Mouse (Mus musculus): ENCODE data around the gene Zfp9.
A peak's percentile ranks its signal among the peaks of the same experiment; 100 is the strongest.

Zfp9 gene

DNA sequence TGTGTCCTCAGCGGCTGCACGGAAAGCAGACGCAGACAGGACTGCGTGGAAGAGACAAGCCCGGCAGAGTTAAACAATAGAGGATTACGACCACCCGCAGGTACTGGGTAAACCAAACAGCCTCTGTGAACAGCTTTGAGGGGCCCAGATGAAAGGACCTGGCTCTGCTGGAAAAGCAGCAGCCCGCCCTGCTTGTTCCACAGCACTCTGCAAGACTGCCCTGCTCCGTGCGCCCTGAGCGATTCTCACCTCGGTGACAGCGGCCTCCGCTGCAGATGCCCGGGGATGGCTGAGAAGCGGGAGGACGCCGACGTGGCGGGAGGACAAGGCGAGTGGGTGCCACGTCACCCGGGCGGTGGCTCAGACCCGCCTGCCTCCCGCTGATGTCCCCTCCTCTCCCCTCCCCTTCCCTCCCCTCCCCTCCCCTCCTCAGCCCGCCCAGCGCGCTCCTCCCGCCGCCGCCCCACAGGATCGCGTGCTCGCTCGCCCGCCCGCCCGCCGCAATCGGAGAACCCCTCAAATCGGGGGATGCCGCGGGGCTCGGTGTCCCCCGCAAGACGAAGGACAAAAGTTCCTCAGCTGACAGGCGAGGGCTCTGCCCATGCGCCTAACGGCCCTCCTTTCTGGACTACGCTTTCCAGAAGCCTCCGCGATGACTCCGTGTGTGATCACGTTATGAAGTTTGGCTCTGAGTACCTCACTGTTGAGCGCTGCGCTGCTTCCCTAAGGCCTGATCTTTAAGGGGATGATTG is at the start of gene Zfp9:
Gene Zfp9 (minus strand): TSS at position 364 of the 752 bp plus-strand sequence.
- DNase-seq = peak; percentile 78 to 88

DNA sequence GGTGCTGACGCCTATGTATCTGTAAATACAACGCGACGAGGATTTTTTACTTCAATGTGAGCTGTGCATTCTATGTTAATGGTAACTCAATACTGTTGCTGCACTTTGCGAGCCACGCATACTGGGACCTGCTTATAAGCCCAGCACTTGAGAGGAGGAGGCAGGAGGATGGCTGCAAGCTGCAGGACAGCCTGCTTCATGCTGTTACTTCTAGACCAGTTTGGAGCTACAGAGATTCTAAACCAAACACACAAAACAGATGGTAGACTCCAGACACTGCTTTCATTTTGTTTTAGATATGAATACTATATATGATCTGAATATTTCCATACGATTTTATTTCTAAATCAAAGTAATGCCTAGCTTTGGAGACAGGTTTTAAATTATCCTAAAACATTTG is 41.5 kb upstream of the Zfp9 start:
- DNase-seq = no peak

DNA sequence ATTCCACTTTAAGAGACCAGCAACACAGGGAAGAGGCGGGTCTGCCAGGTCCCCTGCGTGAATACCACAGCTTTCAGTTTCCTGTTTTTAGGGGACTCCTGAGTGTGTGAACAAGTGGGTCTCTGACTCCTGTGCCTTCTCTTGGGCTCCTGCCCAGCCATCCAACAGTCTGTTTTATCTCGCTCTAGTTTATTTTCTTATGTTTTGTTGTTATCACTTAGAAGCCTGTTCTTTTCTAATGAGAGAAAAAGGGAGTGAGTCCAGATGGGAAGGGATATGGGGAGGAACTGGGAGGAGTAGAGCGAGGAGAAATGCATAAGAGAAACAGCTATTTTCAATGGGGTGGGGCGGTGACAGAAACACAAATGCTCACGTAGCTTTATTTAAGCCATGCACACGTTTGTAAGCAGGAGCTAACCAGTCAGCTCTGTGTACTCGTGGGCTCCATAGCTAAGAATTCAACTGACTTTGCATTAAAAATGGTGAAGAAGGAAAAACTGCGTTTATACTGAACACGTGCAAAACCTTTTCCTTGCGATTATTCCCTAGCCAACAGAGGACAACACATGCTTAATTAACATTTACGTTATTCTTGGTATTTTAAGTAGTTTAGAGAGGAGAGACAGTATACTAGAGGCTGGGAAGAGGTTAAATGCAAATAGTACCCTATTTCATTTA is 34.4 kb upstream of the Zfp9 start:
- DNase-seq = no peak

DNA sequence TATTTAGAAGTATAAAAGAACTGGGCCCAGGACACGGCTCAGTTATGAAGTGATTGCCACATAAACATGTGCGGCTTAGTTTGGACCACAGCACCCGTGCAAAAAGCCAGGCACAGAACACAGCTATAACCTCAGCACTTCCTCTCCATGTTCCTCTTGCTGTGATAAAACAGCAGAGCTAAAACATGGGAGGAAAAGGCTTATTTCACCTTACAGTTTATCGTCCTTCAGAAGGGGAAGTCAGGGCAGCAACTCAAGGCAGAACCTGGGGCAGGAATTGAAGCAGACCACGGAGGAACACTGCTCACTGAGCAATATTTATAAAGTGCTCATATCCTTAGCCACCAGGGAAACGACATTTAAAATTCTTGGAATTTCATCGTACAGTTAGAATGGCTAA is 19.9 kb upstream of the Zfp9 start:
- DNase-seq = no peak

DNA sequence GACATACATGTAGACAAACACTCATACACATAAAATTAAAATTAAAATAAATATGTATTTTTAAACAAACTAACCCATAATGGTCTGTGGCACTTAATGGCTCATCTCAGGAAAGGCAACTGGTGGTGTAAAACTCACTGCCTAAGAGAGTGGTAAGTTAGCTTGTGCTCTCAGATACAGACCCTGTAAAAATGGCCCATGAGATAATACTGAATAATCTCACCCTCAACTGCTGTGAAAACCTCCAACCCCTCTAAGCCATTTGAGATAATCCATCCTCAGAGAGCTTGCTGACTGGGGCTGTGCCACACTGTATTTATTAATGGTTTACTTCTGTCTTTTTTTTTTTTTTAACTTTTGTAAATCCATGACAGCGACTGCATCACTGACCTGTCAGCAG is 3.0 kb upstream of the Zfp9 start:
- no peak for DNase-seq

DNA sequence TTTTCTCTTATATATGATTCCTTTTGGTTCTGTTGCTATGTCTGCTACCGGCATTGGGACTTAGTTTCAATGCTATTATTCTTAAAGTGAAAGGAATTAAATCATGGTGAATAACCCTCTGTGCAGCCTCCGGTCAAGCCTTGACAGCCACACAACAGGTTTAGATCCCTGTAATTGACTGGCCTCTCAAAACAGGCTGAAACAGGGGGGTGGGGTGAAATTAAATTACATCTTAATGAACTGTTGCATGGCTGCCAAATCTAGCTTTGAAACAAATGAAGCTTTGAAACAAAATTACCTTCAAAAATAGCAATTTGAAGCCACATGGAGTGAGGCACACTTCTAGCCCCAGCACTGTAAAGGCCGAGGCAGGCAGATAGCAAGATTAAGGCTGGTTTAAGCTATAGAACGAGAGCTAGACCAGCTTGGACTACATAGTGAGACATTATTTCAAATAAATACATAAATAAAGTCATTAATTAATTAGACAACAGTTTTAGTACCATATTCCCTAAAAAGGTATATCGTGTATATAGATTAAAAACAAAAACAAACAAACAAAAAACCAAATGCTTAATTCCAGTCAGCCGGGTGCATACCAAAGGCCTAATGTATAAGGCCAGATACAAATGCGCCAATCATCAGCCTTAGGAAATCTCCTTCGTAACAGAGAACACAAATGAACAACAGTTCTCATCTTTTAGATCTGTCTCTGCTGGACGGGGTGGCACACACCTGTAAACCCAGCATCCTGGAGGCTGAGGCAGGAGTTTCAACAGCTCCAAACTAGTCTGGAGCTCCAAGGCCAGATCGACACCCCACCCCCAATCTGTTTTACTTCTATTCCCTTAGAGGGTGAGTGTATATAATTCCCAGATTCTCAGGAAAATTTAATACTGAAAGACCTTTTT is 990 bp downstream of the Zfp9 start:
- no peak for DNase-seq

DNA sequence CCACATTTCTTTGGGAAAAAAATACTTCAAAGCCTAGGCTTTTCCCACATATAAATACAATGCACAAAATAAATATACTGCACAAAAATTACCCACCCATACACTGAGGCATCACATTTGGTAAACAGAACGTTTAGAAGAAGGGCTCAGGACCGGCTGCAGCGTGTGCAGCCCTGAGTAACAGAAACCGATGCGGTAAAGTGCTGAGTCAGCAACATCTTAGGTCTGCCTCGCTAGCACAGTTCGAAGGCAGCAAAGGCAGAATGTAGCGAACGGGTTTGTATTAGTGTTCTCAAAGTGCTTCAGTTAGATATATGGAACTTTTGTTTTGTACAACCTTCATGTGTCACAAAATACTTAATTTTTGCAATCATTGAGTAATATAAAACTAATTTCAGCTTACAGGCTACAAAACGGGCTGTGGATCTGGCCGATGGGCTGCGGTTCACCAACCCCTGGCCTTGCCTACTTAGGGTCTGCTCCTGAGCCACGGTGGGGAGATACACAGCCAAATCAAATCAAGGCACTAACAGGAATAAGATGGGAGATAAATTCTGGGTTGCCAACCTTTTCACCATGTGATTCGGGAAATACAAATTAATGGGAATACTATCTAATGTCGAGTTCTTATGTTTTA is 16.9 kb downstream of the Zfp9 start:
- no peak for DNase-seq

DNA sequence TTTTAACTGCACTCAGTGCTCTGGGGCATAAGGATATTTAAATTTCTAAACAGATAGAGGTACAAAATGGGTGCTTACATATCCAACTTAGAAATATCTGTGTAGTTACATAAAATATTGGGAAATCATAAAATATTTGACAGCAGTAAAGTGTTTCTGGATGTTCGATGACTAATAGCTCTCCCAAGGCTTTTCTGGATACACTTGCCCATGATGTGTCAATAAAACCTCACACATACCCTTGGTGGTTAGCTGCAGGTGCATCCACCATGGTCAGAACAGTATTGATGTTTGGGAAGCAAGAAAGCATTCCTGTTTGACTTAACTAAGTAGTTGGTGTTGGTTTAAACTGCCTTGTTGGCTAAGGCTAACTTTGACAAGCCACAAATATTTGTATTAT is 21.4 kb downstream of the Zfp9 start:
- no peak for DNase-seq

DNA sequence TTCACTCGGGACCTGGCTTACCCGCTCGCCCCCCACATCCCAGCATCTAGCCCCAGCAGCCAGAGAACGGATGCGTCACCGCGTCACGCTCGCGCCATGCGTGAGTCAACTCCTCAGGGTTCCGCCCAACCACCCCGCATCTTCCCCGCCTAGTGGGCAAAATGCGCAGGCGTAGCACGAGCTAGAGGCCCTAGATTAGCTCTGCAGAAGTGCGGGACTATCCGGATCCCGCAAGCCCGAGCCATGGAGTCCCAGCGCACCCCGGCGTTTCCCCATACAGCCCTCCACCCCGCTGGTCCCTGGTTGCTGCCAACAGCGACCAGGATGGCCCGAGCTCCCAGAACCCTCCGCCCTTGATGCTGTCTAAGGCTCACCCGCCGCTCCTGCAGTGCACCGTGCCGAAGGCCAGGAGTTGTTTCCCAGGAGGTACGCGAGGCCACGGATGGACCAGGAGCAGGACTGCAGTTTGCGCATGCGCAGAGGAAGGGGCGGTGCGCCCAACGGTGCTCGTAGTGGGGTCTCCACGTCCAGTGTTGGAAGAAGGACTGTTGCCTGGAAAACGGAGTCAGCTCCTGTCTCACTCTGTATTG is 24.0 kb downstream of the Zfp9 start, which contains the start of gene Zfp248:
Gene Zfp248 (minus strand): TSS at position 487 of the 590 bp plus-strand sequence.
- peak; percentile 92 to 93 for DNase-seq

DNA sequence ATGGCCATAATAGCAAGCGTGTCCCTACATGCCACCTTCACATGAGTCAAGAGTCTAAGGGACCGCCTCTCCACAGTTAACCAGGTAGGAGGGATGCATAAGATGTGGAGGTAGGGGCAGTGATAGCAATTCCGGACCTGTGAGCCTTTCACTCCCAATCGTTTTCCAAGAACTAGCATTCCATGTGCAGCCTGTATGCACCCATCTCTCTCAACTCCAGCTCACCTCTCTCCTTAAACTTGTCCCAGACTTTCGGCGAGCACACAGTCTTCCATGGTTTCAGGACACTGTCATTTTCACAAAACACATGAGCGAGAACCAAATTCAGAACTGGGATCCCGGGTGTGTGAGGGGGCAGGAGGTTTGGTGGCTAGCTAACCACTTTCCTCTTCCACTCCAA is 24.7 kb downstream of the Zfp9 start:
- no peak for DNase-seq

DNA sequence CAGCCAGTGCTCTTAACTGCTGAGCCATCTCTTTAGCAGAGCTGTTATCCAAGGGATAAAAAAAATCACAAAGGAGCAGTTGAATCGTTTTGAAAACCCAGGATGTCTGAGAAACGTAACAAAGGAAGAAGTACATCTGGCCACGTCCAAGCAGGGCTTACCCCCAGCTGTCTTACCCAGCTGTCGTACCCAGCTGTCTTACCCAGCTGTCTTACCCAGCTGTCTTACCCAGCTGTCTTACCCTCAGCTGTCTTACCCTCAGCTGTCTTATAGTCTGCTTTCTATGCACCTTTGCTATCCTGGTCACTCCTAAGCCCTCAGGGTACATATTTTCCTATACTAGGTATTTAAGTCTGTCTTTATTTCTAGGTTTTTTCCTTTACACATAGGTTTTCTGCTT is 47.6 kb downstream of the Zfp9 start:
- no peak for DNase-seq

DNA sequence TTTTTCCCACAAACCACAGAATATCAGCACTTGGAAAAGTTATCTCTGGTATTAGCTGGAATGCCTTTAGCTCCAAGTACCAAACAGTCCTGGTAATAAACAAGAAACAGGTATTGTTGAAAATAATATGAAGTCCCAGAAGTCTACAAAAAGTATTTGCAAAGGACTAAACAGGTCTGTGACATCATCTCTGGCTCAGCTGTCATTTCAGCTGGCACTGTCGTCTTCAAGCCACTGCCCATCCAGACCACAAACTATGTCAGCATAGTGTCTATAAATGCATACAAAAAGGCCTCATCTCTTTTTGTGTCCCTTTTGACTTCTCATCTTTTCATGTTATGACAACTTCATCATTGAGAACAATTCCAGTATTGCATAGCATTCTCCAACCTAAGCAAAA is 52.5 kb downstream of the Zfp9 start:
- DNase-seq = no peak

DNA sequence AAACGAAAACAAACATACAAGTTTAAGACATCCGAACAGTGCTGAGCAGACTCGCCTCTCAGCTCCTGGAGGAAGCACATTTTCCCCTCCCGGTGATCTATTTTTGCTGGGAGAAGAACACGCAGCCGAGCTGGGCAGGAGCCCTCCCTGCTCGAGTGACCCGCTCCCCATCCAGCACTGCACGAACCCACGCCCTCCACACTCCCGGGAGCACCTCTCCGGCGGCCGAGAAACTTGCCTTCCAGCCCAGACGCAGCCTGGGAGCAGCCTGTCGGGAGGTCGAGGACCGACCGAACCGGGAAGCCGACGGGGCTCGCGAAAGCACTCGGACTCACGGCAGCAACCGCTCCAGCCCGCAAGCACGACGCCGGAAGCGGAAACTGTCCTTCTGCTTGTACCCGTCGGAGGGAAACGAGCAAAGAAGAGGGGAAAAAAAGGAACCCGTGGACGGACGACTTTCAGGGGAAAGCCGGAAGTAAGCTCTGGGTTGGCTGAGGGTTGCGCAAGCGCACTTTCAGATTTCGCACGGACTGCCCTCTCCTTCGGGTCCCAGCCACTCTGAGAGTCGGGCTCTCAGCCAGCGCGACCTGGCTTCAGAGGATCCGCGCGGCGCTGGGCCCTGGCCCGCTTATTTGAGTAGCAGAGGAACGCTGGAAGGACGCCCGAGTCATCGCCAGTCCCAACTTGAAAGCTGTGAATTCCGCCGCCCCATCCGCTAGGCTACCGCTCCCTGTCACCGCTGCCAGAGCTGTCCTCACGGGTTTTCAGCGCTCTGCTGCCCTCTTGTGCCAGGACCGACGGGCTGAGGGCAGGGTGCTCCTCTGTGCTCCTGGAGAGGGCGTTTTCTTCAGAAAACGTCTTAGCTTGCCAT is 59.8 kb downstream of the Zfp9 start, which contains the start of gene Bms1:
Gene Bms1 (minus strand): TSS at position 425 of the 871 bp plus-strand sequence.
- peak; percentile 95 to 97 for DNase-seq

Data from kidney, postnatal 25 days (tissue).